In genomic region chr6:120211536-120211935, GRCm38 (mm10) we compare ENCODE assay signal across 12 mouse cellular contexts.
"Had no signal": no experiment of that assay in that cellular context is flagged by ENCODE, and none has a peak within 500 bp of the region (broad histone marks: within the 10 kb centered on the region; RNA-seq: fewer than 3 reads in every experiment).

No protein-coding gene starts in this region.

- H3K9me3 ChIP-seq: kidney, embryonic 15.5 days; limb, embryonic 10.5 days; neural tube, embryonic 15.5 days had no signal

- DNase-seq: kidney, adult 2 months; kidney, postnatal 14 days; lung, adult 18-20 months; midbrain, embryonic 14.5 days; right cerebral cortex, adult 18-20 months; right cerebral cortex, postnatal 25 days; thymus, adult 18-20 months; thymus, postnatal 25 days had no signal

- H3K9ac ChIP-seq: kidney, embryonic 15.5 days; neural tube, embryonic 15.5 days had no signal

- H3K4me2 ChIP-seq: kidney, embryonic 15.5 days; neural tube, embryonic 15.5 days had no signal

- H3K4me3 ChIP-seq: kidney, embryonic 15.5 days; limb, embryonic 10.5 days; myocyte; neural tube, embryonic 15.5 days had no signal

- H3K36me3 ChIP-seq: limb, embryonic 10.5 days; neural tube, embryonic 15.5 days had no signal

- H3K27ac ChIP-seq: kidney, embryonic 15.5 days; limb, embryonic 10.5 days; neural tube, embryonic 15.5 days had no signal

- H3K27me3 ChIP-seq: kidney, embryonic 15.5 days; neural tube, embryonic 15.5 days had no signal

- H3K4me1 ChIP-seq: kidney, embryonic 15.5 days; limb, embryonic 10.5 days; neural tube, embryonic 15.5 days had no signal
